Mouse (Mus musculus): Measurements from ENCODE around the gene Esrrb. TPM values are rescaled to one million over a fixed set of nuclear protein-coding genes. Genes with fewer than 3 reads are reported as not detected.

The Esrrb gene
- total RNA-seq, 2 experiments from 2014 or later: not detected

GRCm38 (mm10) chr12:86421490-86421904 lies 60.6 kb downstream of the Esrrb start:
- ATAC-seq (replicated peaks; ENCODE audit: poor library complexity): no peak

- no peak for ATAC-seq (replicated peaks; ENCODE audit: poor library complexity)
Measured at GRCm38 (mm10) chr12:86422166-86422910, 61.4 kb downstream of the Esrrb start.

GRCm38 (mm10) chr12:86423102-86423501 lies 62.2 kb downstream of the Esrrb start:
- ATAC-seq (replicated peaks; ENCODE audit: poor library complexity): no peak

- ATAC-seq (replicated peaks; ENCODE audit: poor library complexity): no peak
Measured at GRCm38 (mm10) chr12:86427585-86427984, 66.7 kb downstream of the Esrrb start.

- ATAC-seq (replicated peaks; ENCODE audit: poor library complexity): no peak
Measured at GRCm38 (mm10) chr12:86431671-86432070, 70.8 kb downstream of the Esrrb start.

GRCm38 (mm10) chr12:86433371-86433821 lies 72.5 kb downstream of the Esrrb start:
- peak; percentile 54 for ATAC-seq (replicated peaks; ENCODE audit: poor library complexity)

- no peak for ATAC-seq (replicated peaks; ENCODE audit: poor library complexity)
Measured at GRCm38 (mm10) chr12:86435651-86436050, 74.7 kb downstream of the Esrrb start.

GRCm38 (mm10) chr12:86450848-86451247 lies 89.9 kb downstream of the Esrrb start:
- no peak for ATAC-seq (replicated peaks; ENCODE audit: poor library complexity)

GRCm38 (mm10) chr12:86455009-86455408 lies 94.1 kb downstream of the Esrrb start:
- ATAC-seq (replicated peaks; ENCODE audit: poor library complexity): no peak

- ATAC-seq (replicated peaks; ENCODE audit: poor library complexity): no peak
Measured at GRCm38 (mm10) chr12:86462742-86463470, 102.0 kb downstream of the Esrrb start.

- ATAC-seq (replicated peaks; ENCODE audit: poor library complexity): no peak
Measured at GRCm38 (mm10) chr12:86464385-86464784, 103.5 kb downstream of the Esrrb start.

GRCm38 (mm10) chr12:86466180-86466579 lies 105.3 kb downstream of the Esrrb start:
- no peak for ATAC-seq (replicated peaks; ENCODE audit: poor library complexity)

- ATAC-seq (replicated peaks; ENCODE audit: poor library complexity): no peak
Measured at GRCm38 (mm10) chr12:86469919-86470318, 109.0 kb downstream of the Esrrb start.

GRCm38 (mm10) chr12:86470912-86471311 lies 110.0 kb downstream of the Esrrb start:
- no peak for ATAC-seq (replicated peaks; ENCODE audit: poor library complexity)

GRCm38 (mm10) chr12:86473630-86474029 lies 112.7 kb downstream of the Esrrb start:
- ATAC-seq (replicated peaks; ENCODE audit: poor library complexity): no peak

GRCm38 (mm10) chr12:86475994-86476393 lies 115.1 kb downstream of the Esrrb start:
- ATAC-seq (replicated peaks; ENCODE audit: poor library complexity): no peak

- ATAC-seq (replicated peaks; ENCODE audit: poor library complexity): no peak
Measured at GRCm38 (mm10) chr12:86478908-86479307, 118.0 kb downstream of the Esrrb start.

GRCm38 (mm10) chr12:86482029-86482428 lies 121.1 kb downstream of the Esrrb start:
- ATAC-seq (replicated peaks; ENCODE audit: poor library complexity): no peak

GRCm38 (mm10) chr12:86483413-86483841 lies 122.5 kb downstream of the Esrrb start:
- ATAC-seq (replicated peaks; ENCODE audit: poor library complexity): no peak

- ATAC-seq (replicated peaks; ENCODE audit: poor library complexity): no peak
Measured at GRCm38 (mm10) chr12:86488005-86488404, 127.1 kb downstream of the Esrrb start.

GRCm38 (mm10) chr12:86490052-86490451 lies 129.1 kb downstream of the Esrrb start:
- no peak for ATAC-seq (replicated peaks; ENCODE audit: poor library complexity)

GRCm38 (mm10) chr12:86491500-86491899 lies 130.6 kb downstream of the Esrrb start:
- ATAC-seq (replicated peaks; ENCODE audit: poor library complexity): no peak

Data from megakaryocyte progenitor cell, adult 5-6 weeks (primary cell).